Mouse (Mus musculus) spleen, postnatal 36 days (tissue): ENCODE data around the gene Adcyap1r1.

Experiments used
- DNase-seq, 2 experiments: peaks; one replicate each; pipeline ENCODE4 v3.0.0; 2022; ENCODE audit warnings: low spot score in 2 of 2, mixed read lengths in 1 of 2

Gene Adcyap1r1

DNA sequence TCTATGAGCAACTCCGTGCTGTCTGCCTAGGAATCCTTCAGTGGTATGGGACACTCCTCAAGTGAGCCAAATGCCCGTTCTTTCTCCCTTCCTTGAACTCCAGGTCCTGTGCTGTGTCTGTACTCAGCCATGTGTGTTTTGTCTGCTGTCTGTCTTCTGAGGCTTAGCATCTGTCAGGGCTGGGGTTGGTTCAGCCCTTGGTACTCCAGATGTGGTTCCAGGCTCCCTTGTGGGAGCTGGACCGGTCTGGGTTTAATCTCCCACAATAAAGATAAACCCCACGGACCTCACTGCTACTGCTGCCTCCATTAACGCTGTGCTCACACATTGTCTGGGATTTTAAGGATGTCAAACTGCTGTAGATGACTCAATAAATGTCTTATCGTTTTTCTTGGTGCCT, 49.3 kb downstream of the Adcyap1r1 start:
- DNase-seq, result no peak

DNA sequence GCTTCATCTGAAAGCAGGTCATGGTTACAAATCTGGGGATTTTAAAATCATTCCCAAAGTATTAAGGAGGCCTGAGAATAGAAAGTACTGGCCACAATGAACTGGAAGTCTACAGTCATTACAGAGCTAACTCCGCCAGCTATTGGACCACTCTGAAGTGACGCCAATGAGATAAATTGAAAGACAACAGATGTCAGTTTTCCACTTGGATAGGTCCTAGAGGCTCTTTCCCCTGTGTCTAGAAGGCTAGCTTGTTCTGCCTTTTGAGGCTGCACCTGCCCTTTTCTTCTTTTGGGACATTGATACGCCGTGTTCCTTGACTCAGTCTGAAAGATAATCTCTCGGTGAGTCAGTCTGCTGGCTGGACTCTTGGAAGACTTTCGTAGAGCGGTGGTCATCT, 50.5 kb downstream of the Adcyap1r1 start:
- no peak for DNase-seq

DNA sequence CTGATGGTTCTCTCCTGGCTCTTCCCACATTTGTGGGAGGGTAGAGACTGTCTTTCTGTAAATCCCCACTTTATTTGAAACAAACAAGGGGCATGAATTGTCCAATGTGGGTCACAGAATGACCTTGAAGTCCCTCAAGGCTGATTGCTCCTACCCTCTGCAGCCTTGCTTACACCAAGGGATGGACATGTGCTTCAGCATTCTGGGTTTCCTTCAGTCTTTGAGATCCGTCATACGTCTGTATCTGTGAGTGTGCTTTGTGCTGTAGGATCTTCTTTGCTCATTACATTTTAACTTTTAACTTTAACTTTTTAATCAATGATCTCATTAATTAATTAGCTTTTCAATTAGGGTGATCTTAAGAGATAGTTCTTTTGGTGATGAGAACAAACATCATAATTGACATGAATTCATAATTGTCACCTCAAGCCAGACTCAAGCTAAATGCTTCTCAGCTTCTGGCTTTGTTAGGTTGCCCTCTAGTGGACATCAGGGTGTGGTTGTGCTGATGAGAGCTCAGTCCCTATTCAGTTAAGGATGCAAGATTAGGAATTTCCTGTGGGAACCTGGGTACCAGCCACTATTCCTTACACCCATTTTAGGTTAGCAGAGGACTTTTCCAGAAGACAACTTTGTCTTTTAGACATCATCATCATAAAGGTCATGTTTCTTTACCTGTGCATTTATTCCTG, 53.2 kb downstream of the Adcyap1r1 start:
- no peak for DNase-seq

DNA sequence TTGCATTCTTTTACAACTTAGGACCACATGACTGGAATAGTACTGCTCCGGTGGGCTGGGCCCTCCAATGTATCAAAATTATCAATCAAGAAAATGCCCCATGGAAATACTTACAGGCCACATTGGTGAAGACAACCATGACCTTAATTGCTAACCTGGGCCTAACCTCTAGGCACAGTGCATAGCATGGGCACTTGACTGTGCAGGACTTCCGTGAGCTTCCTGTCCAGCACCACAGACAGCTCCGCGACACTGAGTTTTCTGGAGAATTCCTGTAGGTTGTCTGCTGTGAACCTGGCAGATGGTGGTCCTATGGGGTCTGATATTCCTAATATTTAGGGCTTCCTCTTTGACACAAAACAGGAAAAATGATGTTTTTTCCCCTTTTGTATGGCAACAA, 54.7 kb downstream of the Adcyap1r1 start:
- no peak for DNase-seq

DNA sequence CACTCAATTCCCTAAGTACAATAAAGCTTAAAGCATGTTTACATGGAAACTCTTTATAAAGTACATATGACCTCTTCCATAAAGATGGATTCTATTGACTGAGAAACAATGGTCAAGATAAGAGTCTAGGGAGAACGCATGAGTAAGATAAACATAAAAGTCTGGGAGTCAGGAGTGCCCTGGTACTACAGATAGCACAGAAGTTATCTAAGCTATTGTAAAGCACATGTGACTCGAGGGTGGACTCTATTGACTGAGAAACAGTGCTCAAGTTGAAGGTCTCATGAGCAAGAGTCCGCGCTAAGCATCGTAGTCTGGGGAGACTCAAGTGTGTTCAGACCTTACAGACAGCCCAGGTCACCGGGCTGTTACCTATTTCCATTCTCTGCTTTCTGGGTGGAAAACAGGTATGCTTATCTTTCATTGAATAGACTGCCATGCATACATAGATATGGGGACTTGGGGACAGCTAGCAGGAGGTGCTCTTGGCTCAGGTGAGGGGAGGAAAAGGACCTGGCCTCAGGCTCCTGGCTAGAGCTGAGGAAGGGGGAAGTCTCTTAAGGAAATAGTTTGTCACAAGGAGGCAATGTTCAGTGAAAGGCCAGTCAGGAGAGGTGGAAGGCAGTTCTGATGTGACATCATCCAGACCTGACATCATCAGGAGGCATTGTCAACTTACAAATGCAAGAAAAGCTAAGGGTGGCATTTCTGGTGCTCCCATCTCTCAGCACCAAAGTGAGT, 57.5 kb downstream of the Adcyap1r1 start:
- no peak for DNase-seq

DNA sequence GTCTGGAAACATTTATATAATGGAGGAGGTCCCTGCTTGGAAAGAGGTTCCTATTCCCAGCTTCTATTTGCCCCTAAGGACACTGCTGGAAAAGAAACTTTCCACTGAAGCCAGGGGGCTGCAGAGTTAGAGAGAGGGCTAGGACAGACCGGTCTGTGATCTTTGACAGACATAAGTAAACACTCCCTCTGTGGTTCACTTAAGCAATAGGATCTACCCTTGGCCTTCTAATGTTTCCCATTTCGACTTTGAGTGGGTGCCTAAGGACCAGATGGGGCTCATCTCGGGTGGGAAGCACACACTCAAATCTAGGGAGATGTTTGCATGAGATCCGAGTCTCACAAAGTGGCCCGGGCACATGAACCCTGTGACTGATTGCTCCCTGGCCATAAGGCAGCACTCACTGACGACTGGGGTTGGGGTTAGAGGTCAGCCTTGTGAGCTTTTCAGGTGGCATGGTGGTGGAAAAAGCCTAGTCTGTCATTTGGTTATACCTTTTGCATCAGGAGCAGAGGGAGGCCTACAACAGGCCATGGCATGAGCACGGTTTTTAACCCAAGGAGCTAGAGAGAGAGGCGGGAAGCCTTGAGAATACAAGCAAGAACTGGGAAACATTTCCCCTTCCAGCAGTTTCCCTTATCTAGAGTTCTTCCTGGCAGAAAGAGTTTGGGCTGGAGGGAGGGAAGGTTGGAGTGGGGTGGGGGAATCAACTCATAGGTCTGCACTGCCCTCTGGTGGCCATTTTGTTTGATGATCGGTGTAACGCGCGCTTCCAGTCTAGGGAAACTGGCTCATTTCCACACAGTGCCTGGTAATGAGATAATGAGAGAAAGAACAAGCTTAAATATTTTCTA, 59.7 kb downstream of the Adcyap1r1 start:
- peak in 1 of 2 experiments; percentile 5 for DNase-seq

DNA sequence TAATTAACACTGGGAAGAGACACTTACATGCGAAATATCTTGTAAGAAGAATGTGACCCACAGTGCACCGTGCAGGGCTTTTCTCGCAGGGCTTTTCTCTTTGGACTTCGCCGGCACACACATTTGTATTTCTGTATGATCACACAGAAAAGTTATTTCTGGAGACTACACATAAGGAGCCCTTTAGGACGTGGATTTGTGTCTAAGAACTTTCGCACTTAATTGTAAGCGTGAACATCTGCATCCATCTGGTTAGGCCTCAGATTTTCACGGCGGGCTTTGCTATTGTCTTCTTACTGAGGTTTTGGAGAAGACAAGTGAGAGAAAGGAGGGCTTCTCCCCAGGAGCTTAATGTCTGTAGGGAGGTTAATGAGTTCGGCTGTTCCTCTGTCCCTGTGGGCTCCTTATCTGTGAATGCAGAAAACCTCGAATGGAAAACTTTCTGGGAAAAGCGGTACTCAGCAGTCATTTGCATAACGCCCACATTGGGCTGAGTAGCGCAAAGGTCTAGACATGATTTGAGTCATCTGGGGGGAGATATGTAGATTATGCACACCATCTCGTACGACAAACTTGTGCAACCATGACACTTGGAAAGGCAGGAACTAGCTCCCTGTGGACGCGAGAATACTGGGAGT, 60.4 kb downstream of the Adcyap1r1 start:
- DNase-seq, result no peak

DNA sequence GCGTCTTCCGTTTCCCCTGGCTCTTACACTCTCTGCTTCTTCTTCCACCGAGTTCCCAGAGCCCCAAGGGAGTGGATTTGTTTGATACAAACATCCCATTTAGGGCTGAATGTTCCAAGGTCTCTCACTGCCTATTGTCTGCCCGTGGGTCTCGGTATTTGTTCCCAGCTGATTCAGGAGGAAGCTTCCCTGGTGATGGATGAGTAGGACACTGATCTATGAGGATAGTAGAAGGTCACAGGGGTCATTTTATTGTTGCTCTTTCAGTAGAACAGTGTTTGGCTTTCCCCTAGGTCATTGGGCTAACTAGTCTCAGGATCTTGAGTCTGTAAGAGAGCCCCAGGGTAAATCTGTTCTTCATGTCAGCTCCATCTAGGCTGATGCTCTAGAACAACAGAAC, 61.7 kb downstream of the Adcyap1r1 start:
- no peak for DNase-seq

DNA sequence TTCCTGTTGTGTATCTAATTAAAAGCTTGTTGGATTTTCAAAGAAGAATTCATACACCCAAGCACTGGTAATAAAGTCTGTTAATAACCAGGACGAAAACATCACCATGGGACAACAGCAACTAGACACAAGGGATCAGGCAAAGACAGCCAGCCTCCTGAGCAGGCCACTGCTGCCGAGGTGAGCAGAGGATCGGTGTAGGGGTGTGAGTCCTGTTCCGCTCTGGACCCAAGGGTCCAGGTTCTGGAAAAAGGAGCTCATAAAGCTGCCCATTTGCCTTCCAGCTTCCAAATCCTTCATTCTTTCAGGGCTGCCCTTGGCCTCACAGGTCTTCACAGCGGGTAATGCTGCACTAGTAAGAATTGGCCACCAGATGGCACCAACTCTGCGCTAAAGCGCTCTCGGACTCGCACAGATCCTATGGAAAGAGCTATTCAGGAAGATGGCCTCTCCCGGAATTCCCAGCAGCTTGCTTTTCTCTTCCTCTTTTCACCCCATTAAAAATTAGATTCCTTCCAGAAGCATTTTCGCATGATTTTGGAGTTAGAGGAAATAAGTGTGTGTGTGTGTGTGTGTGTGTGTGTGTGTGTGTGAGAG, 67.9 kb downstream of the Adcyap1r1 start:
- peak in 1 of 2 experiments; percentile 6 for DNase-seq

DNA sequence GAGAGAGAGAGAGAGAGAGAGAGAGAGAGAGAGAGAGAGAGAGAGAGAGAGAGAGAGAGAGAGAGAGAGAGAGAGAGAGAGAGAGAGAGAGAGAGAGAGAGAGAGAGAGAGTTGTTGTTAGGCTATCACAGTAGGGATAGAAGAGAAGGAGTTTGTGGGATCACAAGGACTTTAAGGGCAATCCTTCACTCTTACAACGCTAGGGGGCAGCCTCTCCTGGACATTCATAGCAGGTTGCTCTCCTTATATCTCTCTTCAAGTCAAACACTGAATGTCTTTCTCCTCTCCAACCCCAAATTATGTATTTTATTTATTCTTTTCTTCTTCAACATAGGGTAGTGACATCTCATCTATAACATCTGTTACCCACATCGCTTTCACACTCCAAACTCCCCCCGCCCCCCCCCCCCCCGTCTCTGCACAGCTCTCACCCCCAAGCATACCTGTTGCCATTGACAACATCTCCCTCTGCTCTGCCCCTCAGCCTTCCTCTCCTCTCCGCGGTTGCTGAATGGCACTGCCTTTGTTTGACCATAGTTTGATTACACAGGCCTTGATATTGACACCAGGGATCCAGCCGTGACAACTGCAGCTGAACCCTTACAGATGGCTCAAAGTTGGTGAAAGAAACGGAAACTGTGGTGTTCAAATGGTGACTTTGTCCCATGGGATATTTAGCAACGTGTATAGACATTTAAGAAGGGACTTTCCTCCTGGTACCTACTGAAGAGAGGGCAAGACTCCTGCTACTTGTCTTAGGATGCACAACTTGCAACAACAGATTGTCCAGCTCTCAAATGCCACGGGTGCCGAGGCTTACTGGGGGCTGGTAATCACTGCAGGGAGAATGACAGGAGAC, 68.7 kb downstream of the Adcyap1r1 start:
- DNase-seq, result no peak

DNA sequence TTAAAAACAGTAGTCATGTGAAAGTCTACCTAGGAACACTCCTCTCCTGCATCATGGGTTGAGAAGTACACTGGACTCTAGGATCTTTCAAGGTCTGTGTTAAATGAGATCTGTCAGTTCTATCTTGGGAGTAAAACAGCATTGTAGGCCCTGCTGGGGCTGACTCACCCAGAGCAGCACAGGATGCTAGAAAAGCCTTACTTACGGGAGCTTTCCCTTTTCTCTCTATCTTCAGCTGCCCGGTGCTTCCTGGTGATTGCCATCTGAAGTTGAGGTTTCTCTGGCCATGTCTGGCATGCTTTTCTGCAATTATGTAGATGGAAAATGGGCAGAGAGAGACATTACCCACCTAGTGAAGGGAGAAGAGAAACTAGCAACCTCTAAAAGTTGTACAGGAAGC, 84.7 kb downstream of the Adcyap1r1 start:
- no peak for DNase-seq

DNA sequence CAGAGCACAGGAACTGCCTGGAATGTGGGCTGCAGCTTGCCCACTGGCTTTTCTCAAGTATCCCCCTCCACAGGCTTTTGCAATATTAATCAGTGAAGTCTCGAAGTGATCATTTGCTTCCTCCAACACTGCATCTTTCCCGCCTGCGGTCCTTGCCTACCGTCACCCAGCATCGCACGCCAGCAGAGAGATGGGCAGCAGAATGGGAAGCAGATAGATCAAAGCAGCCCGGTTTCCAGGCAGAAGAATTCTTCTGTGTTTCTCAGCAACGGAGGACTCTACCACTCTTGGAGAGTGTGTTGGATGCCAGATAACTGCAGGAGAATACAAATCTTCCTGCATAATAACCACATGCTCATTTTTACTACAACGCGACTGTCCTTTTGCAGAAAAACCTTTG, 87.4 kb downstream of the Adcyap1r1 start:
- DNase-seq, result no peak

DNA sequence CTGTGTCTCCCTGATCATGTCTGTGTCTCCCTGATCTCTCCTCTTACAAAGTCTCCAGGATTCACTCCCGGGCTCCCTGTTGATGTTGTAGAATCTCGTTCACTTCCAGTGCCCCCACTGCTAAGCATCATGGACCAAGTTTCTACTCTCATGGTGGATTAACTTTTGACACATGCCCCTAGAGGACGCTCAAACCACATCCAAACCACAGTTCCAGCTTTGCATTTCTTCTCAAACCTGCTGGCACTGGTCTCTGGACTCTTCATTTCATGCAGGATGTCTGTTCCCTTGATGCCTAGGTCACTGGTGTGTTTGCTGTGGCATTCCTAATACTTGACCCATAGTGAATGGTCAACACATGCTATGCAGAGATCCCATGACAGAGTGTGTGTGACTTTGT, 90.6 kb downstream of the Adcyap1r1 start:
- DNase-seq, result no peak

DNA sequence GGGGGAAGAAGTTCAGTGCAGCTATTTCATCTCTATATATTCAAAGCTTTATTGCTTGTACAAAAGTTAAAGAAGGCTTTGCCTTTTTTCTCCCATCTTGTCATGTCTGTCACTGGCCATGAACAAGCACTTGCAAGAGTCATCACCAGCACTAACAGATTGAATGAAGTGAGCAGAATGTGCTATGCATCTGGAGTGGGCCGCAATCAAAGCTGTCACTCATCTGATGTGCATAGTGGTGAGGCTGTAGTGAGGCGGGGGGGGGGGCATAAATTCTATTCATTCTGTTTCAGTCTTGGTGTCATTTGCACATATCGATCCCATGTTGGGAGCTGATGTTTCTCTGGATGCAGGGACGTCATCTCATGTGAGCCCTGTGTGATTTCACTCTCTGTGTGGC, 91.6 kb downstream of the Adcyap1r1 start:
- DNase-seq, result no peak

DNA sequence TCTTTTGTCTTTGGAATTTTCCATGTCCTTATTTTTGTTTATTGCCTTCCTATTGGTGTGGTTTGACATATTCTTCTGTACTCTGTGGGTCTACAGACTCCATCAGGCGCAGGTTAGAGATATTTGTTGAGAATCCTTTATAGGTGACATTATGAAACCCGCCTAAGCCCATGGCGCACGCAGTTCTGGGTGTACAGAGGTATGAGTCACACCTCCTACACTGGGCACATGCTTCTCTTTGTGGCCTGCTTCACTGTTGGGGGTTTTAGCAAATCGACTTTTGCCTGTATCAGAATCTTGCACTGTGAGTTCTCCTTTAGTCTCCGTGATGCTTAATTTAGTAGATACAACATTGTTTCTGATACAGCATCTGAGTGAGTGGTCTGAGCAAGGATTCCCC, 97.4 kb downstream of the Adcyap1r1 start:
- DNase-seq, result no peak

DNA sequence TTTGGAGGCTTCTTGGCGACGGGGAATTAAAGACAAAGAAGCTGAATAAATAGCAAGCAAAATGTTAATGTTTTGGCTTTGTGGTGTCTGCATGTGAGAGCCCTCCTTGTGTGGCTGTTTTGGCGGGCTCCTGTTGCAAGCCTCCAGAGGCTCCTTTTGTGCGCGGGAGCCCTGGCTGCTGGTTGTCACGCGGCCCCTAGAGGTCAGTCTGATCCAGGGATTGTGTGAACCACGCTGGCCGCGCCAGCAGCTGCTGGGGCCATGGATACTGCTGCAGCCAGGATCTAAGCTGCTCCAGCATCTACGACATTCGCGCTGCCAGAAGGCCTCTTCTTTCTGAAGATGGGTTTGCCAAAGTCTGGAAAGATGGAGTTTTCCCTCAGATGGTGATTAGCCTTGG, 99.1 kb downstream of the Adcyap1r1 start:
- DNase-seq, result no peak
